Mouse (Mus musculus) regulatory T cell (primary cell): ENCODE results near the gene Gm49369.

Experiments used
- in situ Hi-C: fragments of 300-600 bp; cut with MboI, MseI; formaldehyde crosslinking; loops from one replicate; pipeline ENCODE4 v1.15.1; 2025; ENCODE audit warnings: high pct_unique_total_duplicates

The Gm49369 gene

GRCm38 (mm10) chr7:142373039-142373438 is 9.4 kb downstream of the Gm49369 start:
- in situ Hi-C loops = no loop called here

GRCm38 (mm10) chr7:142371768-142372661 is 10.5 kb downstream of the Gm49369 start:
- in situ Hi-C loops = no loop called here

- in situ Hi-C loops = no loop called here
Observed at GRCm38 (mm10) chr7:142371398-142371767, 11.1 kb downstream of the Gm49369 start.

GRCm38 (mm10) chr7:142370937-142371336 is 11.5 kb downstream of the Gm49369 start:
- in situ Hi-C loops = no loop called here

GRCm38 (mm10) chr7:142369820-142370219 is 12.6 kb downstream of the Gm49369 start:
- in situ Hi-C loops = no loop called here

- in situ Hi-C loops = no loop called here
Observed at GRCm38 (mm10) chr7:142368856-142369255, 13.6 kb downstream of the Gm49369 start.

GRCm38 (mm10) chr7:142363107-142363506 is 19.4 kb downstream of the Gm49369 start:
- in situ Hi-C loops = no loop called here

- in situ Hi-C loops = no loop called here
Observed at GRCm38 (mm10) chr7:142360743-142361142, 21.7 kb downstream of the Gm49369 start.

GRCm38 (mm10) chr7:142359129-142359528 is 23.3 kb downstream of the Gm49369 start:
- in situ Hi-C loops = no loop called here

GRCm38 (mm10) chr7:142357566-142357965 is 24.9 kb downstream of the Gm49369 start:
- in situ Hi-C loops = no loop called here

GRCm38 (mm10) chr7:142354661-142355233 is 27.7 kb downstream of the Gm49369 start:
- in situ Hi-C loops = no loop called here

GRCm38 (mm10) chr7:142353854-142354253 is 28.6 kb downstream of the Gm49369 start:
- in situ Hi-C loops = no loop called here

GRCm38 (mm10) chr7:142351569-142351968 is 30.9 kb downstream of the Gm49369 start:
- in situ Hi-C loops = no loop called here

GRCm38 (mm10) chr7:142349308-142349961 is 33.0 kb downstream of the Gm49369 start:
- in situ Hi-C loops = no loop called here

GRCm38 (mm10) chr7:142347542-142347941 is 34.9 kb downstream of the Gm49369 start:
- in situ Hi-C loops = no loop called here

GRCm38 (mm10) chr7:142342247-142342640 is 40.2 kb downstream of the Gm49369 start:
- in situ Hi-C loops = loop anchor here (5.0 kb wide), 1 partner anchor 45 kb away; the partner anchor contains the start of gene Ctsd

- in situ Hi-C loops = loop anchor here (5.0 kb wide), 1 partner anchor 46 kb away; the partner anchor contains the start of gene Ctsd
Observed at GRCm38 (mm10) chr7:142341564-142342246, 40.8 kb downstream of the Gm49369 start.

- in situ Hi-C loops = loop anchor here (5.0 kb wide), 1 partner anchor 47 kb away; the partner anchor contains the start of gene Ctsd
Observed at GRCm38 (mm10) chr7:142340269-142340970, 42.0 kb downstream of the Gm49369 start.

- in situ Hi-C loops = loop anchor here (5.0 kb wide), 3 partner anchors 97 to 247 kb away; partner anchors contain the start of genes Syt8 and Tnnt3
Observed at GRCm38 (mm10) chr7:142335151-142335550, 47.3 kb downstream of the Gm49369 start.

GRCm38 (mm10) chr7:142334246-142334645 is 48.2 kb downstream of the Gm49369 start:
- in situ Hi-C loops = loop anchor here (5.0 kb wide), 1 partner anchor 343 kb away; no protein-coding TSS in a partner anchor

GRCm38 (mm10) chr7:142332741-142333140 is 49.7 kb downstream of the Gm49369 start:
- in situ Hi-C loops = loop anchor here (5.0 kb wide), 1 partner anchor 345 kb away; no protein-coding TSS in a partner anchor
